Mouse (Mus musculus): ENCODE measurements at regions not wholly inside any gene's neighbourhood (a gene's known extent, or its start where the extent isn't known, plus 50 kb on each side); places are given as distances from the start of the nearest gene placed in this dataset.

DNA sequence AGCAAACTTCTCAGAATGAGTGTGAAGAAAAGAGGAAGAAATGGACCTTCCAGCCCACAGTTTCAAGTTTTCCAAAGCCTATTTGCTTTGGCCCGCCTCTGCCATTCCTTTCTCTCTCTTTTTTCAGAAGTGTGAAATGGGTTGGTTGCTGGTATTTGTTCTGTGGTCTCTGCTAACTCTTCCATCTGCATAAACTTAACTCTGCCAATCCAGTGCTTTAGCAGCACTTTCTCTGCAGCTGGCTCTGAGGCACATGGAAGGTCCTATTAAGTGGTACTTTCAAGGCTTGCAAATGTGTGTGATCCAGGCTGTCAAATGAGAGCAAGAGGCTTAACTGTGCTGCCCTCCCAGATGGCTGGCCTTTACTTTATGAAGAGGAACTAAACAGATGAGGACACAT, 383.6 kb downstream of the Gm826 start:
- no peak for DNase-seq (ENCODE audit: low spot score in 2 of 2)

DNA sequence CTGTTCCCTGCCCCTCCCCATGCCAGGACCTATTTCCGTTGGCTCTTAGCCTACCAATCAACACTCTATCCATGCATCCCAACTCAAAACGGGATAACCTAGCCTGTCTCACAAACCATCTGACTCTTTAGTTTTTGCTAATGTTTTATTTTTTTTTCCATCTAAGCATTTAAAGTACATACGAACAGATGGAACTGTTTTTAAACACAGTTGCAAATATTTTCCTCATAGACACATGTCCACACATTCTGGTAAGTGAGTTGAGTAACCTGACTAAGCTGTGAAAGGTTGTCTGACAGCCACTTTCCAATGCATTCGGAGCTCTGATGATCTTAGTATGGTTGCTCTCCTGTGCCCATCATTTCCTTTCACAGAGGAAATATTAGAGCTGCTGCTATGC, 384.9 kb downstream of the Gm826 start:
- no peak for DNase-seq (ENCODE audit: low spot score in 2 of 2)

DNA sequence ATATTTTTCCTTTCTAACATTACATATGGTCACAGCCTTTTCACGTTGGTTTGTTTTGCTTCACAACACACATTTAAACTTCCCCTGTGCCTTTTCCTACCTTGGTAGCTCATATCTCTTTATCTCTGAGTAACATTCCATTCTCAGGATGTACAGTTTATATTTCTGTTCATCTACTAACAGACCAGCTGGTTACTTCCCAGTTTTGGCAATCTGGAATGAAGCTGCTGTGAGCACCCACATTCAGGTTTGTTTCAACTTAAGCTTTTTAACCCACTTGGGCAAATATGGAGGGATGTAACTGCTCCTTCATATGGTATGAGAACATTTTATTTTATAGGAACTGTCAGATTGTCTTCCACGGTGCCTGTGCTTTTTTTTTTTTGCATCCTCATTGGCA, 403.2 kb downstream of the Gm826 start:
- no peak for DNase-seq (ENCODE audit: low spot score in 2 of 2)

DNA sequence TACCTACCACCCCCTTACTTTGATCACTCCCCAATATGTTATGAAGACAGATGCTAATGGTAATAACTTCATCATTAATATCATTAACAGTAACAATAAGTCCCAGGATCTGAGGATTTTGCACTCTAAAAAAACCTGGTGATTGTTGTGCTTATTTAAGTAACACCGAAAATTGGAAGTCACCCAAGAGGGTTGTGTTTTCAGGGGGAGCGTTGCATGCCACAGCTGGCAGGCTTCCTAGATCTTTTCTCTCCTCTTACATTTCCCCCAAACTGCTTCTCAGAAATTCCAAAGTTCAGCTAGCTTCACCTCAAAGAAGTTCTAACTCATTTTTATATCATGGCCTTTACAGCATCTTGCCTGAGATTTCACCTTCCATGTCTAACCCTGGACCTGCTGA, 444.3 kb downstream of the Gm826 start:
- no peak for DNase-seq (ENCODE audit: low spot score in 2 of 2)

DNA sequence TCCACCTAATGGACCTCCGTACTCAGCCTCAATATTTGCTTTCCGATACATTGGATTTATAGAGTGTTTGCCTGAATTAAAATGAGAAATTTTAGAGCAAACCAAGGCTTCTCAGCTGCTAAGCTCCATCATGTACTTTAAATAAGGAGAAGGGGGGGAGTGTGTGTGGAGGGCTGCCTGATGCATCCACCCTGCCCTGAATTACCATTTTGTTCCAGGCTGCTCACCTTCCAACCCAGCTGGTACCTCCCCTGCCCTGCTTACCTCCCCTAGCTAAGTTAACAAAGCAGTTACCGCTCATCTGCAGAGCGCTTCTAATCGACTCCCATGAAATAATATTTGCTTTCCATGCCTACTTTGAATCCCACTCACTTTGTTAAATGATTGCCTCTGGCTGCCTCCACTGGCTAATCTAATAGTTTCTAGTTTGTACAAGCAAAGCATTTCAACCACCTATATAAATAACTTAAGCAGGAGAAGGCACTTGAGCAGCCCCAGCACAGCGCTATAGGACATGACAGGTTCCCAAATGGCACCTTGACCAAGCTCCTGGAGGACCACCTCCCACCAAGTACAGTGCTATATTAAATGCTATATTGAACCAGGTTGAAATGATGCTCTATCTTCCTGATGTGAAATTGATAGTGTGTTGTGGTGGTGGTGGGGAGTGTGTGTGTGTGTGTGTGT, 449.0 kb downstream of the Gm826 start:
- DNase-seq (ENCODE audit: low spot score in 2 of 2): no peak

DNA sequence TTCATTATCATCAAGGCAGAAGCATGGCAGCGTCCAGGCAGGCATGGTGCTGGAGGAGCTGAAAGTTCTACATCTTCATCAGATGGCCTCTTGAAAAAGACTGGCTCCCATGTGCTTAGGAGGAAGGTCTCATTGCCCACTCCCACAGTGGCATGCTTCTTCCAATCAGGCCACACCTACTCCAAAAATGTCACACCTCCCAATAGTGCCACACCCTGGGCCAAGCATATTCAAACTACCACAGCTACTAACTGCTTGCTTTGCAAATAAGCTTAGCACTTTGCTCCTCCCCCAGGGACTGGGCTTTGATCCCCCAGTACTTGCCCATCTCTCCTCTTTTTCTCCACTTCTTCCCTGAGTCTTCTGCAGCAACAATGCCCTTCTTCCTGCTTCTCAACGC, 467.0 kb downstream of the Gm826 start:
- no peak for DNase-seq (ENCODE audit: low spot score in 2 of 2)

DNA sequence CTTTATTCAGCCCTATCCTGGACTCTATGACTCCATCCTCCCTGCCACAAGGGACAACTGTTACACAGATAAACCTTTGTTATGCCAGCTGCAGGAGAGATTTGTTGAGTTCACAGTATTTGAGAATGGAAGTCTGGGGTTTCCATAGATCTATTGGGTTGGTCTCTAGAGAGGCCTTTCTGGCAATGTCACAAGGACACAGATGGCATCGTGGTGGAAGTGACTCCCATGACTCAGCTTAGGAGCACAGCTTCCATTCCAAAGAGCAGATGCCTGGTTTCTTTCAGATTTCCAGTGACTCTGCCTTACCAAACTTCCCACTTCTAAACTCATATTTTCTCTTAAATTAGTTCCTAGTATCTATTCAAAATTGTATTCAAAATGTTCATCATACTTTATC, 467.6 kb downstream of the Gm826 start:
- DNase-seq (ENCODE audit: low spot score in 2 of 2): no peak

DNA sequence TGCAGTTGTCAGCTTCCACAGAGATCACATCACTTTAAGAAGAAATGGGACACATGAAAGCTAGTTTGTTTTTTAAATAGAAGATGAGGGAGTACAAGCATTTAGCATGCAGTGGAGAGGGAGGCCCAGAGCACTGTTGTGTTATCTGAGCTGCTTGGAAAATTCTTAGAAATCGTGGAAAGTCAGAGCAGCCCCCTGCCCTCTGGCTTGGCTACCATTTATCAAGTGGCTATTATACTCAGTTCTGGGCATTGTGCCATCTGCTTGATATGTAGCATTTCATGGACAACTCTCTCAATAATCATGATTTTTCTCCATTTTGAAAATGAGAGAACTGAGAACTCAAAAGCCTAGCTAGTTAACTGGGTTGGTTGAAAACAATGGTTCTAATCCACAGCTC, 470.8 kb downstream of the Gm826 start:
- no peak for DNase-seq (ENCODE audit: low spot score in 2 of 2)

DNA sequence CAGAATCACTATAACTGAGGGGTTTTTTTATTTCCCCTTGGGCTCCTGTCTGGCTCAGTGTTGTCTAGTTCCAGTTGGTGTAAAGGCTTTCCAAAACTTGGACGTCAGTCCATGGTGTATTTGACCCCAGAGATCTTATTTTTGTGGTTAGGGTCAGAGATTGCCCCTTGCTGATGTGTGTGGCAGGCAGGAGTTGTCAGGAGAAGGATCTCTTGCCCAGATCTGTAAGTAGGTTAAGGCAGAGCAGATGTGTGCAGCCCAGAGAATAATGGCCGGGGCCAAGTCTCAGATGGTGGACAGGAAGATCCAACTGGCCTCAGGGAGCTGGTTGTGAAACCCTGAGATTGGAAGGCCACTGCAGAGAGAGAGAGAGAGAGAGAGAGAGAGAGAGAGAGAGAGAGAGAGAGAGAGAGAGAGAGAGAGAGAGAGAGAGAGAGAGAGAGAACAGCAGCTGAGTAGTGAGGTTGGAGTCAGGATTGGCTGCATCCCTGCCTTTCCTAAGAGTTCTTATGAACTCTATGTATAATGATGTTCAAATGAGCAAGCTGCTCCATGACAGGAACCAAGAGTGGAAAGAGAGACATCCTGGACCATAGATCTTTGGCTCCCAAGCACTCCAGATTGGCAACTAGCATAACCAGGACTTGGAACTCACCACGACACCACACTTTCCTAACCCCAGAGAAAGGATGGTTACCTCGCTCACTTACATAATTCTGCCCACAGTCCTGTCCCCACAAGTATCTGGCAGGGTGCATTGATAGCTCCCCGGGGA, 479.9 kb downstream of the Gm826 start:
- no peak for DNase-seq (ENCODE audit: low spot score in 2 of 2)

DNA sequence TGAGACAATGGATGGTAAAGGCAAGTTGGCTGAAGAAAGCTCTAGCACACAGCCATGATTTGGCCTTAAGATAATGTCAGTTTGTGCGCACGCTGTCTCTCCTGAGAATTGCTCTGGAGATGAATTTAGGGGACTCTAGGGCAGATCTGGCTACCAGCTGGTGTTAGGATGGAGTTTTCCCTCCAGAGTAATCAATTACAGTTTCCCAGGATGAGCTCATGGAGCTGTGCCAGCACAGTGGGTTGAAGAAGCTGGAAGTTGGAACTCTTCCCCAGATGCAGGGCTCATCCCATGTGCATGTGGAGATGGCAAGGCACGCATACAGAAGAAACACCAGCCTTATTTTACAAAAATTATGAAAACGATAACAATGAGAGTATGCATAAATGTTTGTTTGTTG, 481.0 kb downstream of the Gm826 start:
- DNase-seq (ENCODE audit: low spot score in 2 of 2): peak in 1 of 2 experiments; percentile 29

DNA sequence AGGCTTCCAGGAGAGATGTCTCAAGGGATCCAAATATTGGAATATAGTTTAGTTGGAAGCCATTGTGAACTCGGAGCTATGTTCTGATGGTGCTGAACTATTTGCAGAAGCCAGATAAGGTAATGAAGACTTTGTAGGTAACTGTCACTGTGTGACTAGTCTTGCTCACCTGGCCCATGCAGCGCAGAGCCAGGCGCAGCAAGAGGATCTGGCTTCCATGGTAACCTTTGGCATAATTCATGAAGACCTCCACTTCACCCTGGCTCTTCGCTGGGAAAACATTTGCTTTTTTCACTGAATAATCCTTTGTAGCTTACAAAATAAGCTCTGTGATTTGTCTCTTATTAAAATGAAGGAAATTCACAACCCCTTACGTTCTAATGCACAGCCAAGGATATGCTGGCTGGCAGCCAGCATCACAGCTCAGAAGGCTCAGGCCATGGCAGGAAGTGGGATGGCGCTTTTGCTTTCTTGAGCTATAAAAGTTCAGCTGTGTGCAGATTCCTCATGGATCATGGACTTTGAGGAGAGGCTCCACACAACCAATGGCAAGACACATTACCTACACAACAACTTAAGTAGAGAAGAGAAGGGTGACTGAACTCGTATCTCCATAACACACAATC, 501.4 kb downstream of the Gm826 start:
- no peak for DNase-seq (ENCODE audit: low spot score in 2 of 2)

DNA sequence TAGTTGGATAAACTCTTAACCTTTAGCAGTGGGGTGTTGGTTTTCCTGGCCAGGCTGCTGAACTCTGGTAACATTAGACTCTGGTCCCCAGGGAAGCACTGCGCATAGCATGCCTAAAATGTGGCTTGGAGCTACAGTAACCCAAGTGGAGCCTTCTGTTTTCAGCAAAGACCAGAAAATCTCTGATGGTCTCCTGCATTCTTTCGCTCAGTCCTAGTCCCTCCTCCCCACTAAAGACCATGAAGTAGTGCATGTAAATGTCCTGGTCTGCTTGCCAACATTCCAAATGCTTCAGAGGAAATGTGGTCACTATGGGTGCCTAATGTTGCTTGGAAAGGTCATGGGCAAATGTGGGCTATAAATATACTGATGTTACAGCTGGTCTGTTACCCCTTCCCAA, 507.5 kb downstream of the Gm826 start:
- no peak for DNase-seq (ENCODE audit: low spot score in 2 of 2)

DNA sequence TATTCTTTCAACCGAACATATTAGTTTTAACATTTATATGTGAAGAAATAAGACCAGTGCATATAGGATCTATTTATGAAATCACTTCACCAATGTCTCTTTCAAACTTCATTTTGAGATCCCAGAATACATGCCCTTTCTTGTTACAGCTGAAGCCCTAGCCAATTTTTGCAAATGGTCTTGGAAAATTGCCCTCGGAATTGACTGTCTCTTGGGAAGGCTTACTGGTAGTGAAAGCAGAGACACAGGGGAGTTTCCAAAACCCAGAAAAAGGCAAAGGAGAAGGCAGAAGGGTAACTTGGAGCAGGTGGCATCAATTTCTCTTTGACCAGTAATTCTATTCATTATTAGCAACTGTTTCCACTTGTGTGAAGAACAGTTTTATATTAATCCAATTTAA, 515.4 kb downstream of the Gm826 start:
- no peak for DNase-seq (ENCODE audit: low spot score in 2 of 2)

DNA sequence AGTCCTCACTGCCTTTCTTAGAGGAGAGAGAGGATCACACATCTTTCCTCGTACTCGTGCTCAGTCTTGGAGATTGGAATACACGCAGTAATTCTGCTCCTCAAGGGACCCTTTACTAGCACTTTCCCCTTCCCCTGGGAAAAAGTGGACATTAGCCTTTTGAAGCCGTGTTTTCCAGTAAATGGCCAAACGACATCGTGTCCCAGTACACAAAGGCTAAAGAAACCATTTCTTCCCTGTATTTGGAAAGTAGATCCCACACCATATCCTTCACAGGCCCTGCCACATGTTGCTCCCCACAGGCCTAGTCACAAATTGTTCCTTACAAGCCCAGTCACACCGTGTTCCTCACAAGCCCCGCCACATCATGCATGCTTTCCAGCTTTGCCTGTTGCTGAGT, 517.6 kb downstream of the Gm826 start:
- DNase-seq (ENCODE audit: low spot score in 2 of 2): no peak
